In the genomic region with DNA sequence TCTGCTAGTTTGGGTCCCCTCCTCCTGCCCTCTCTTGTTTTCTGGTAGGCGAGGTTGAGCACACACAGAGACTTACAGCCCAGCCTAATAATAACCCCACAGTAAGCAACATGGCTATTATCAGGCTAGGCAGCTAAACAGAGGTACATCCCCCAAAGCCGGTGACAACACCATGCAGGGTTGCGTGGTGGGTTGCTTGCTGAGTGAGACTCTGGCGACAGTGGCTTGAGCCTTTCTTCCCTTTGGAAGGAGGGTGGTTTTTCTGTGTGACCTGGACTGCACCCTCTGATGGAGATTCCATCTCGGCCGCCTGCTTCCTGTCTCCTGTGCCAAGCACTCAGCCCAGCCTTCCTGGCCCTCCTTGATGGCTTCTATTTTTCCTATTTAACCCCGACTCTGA, we compare ENCODE assay signal across 10 mouse cellular contexts. TPM values are rescaled to one million over a fixed set of nuclear protein-coding genes. Genes with fewer than 3 reads are reported as not detected.
DNase-seq lines count a peak whose midpoint lies in the region; ATAC-seq and TF ChIP-seq lines count a peak whose summit lies in the region.
"Had no signal": no experiment of that assay in that cellular context is flagged by ENCODE, and none has a peak within 500 bp of the region (broad histone marks: within the 10 kb centered on the region; RNA-seq: fewer than 3 reads in every experiment).

No protein-coding gene starts in this region.

- no peak for TF ChIP-seq POLR2A in myocyte (IDR thresholded peaks at IDR 0.05; ENCODE audit: insufficient read length, low read depth)

- H3K4me2 ChIP-seq in midbrain, embryonic 13.5 days (replicated peaks), result no peak overlapping the region
- H3K4me2 ChIP-seq in midbrain, embryonic 16.5 days (ENCODE audit: low read length), result no peak overlapping the region
- H3K4me2 ChIP-seq in myocyte (ENCODE audit: low read depth), result peak overlapping the region; percentile 35
- H3K4me2 ChIP-seq in hindbrain, embryonic 12.5 days (replicated peaks), result no peak overlapping the region

- no peak overlapping the region for H3K4me3 ChIP-seq in midbrain, embryonic 13.5 days (replicated peaks)
- H3K4me3 ChIP-seq in midbrain, embryonic 16.5 days (ENCODE audit: low read depth, low read length), result no peak overlapping the region
- H3K4me3 ChIP-seq in myocyte, result no peak overlapping the region
- H3K4me3 ChIP-seq in hindbrain, embryonic 12.5 days, result no peak overlapping the region

- ATAC-seq in midbrain, embryonic 13.5 days, result no peak
- no peak for ATAC-seq in midbrain, embryonic 16.5 days
- no peak for ATAC-seq in erythroblast, adult 5-6 weeks (replicated peaks; ENCODE audit: low FRiP score, poor library complexity, severe bottlenecking)
- no peak for ATAC-seq in hindbrain, embryonic 12.5 days (ENCODE audit: low FRiP score)
- ATAC-seq: hindbrain, embryonic 16.5 days had no signal

- WGBS in midbrain, embryonic 13.5 days, result 50% methylated on average over 7 of the region's 7 CpGs
- 42% methylated on average over 7 of the region's 7 CpGs for WGBS in midbrain, embryonic 16.5 days
- WGBS in hindbrain, embryonic 12.5 days, result 52% methylated on average over 7 of the region's 7 CpGs

- H3K4me1 ChIP-seq in midbrain, embryonic 13.5 days (replicated peaks), result peaks cover 15% of the 10 kb centered on the region
- H3K4me1 ChIP-seq in midbrain, embryonic 16.5 days (ENCODE audit: control insufficient read depth, insufficient read depth, low read length), result peaks cover 10% of the 10 kb centered on the region; the same call in 1 of the 2 replicates
- H3K4me1 ChIP-seq in hindbrain, embryonic 12.5 days, result peaks cover 21% of the 10 kb centered on the region

- no peaks in the 10 kb centered on the region for H3K36me3 ChIP-seq in midbrain, embryonic 13.5 days
- no peaks in the 10 kb centered on the region for H3K36me3 ChIP-seq in midbrain, embryonic 16.5 days (ENCODE audit: control insufficient read depth, insufficient read depth, low read length)
- no peaks in the 10 kb centered on the region for H3K36me3 ChIP-seq in myocyte (ENCODE audit: control insufficient read depth, insufficient read depth)
- no peaks in the 10 kb centered on the region for H3K36me3 ChIP-seq in hindbrain, embryonic 12.5 days

- no peaks in the 10 kb centered on the region for H3K27me3 ChIP-seq in midbrain, embryonic 13.5 days
- no peaks in the 10 kb centered on the region for H3K27me3 ChIP-seq in midbrain, embryonic 16.5 days (ENCODE audit: control insufficient read depth, insufficient read depth, low read depth, low read length)
- no peaks in the 10 kb centered on the region for H3K27me3 ChIP-seq in myocyte (ENCODE audit: control insufficient read depth, insufficient read depth, insufficient read length)
- H3K27me3 ChIP-seq in hindbrain, embryonic 12.5 days, result no peaks in the 10 kb centered on the region

- peak; percentile 96 for DNase-seq in heart, adult 11 months
- DNase-seq in kidney, adult 9 months, result peak; percentile 49
- no peak for DNase-seq in left cerebral cortex, postnatal 25 days (ENCODE audit: low spot score in 2 of 2)
- DNase-seq: right cerebral cortex, postnatal 14 days had no signal

- no peaks in the 10 kb centered on the region for H3K9me3 ChIP-seq in midbrain, embryonic 13.5 days
- no peaks in the 10 kb centered on the region for H3K9me3 ChIP-seq in midbrain, embryonic 16.5 days (replicated peaks; ENCODE audit: control insufficient read depth, low read length, poor library complexity, severe bottlenecking)
- no peaks in the 10 kb centered on the region for H3K9me3 ChIP-seq in hindbrain, embryonic 12.5 days (replicated peaks)

- no peak overlapping the region for H3ac ChIP-seq in myocyte (ENCODE audit: control insufficient read depth, insufficient read length)

- peaks cover 80% of the 10 kb centered on the region for H3K79me2 ChIP-seq in myocyte (ENCODE audit: control insufficient read depth, insufficient read depth)

- H3K27ac ChIP-seq in midbrain, embryonic 13.5 days, result 0 out of 2 replicates have a peak overlapping the region, but pooled peaks have one; percentile 6
- H3K27ac ChIP-seq in midbrain, embryonic 16.5 days (ENCODE audit: low read length), result no peak overlapping the region
- no peak overlapping the region for H3K27ac ChIP-seq in hindbrain, embryonic 12.5 days

- intact Hi-C loops in left cerebral cortex, postnatal 25 days (cut with DNase I), result no loop called here

- no peak overlapping the region for H3K9ac ChIP-seq in midbrain, embryonic 13.5 days (replicated peaks)
- no peak overlapping the region for H3K9ac ChIP-seq in midbrain, embryonic 16.5 days (ENCODE audit: low read depth, low read length)
- no peak overlapping the region for H3K9ac ChIP-seq in hindbrain, embryonic 12.5 days

TF ChIP-seq in myocyte, 11 proteins besides CTCF, POLR2A, EP300 and RAD21:
- TF ChIP-seq USF1 (IDR thresholded peaks at IDR 0.05; ENCODE audit: low read depth), result no peak
- no peak for TF ChIP-seq CEBPB (IDR thresholded peaks at IDR 0.05; ENCODE audit: insufficient read depth, poor library complexity, severe bottlenecking)
- TF ChIP-seq POLR2AphosphoS2 (IDR thresholded peaks at IDR 0.05; ENCODE audit: insufficient read length, low read depth), result no peak
- no peak for TF ChIP-seq MYOG (IDR thresholded peaks at IDR 0.05; ENCODE audit: control insufficient read depth in 1 of 3, insufficient read depth in 1 of 3, insufficient read length in 2 of 3, low read depth in 2 of 3)
- no peak for TF ChIP-seq MAX (IDR thresholded peaks at IDR 0.05; ENCODE audit: low read depth)
- no peak for TF ChIP-seq SRF (IDR thresholded peaks at IDR 0.05; ENCODE audit: control insufficient read depth, insufficient read length, low read depth)
- no peak for TF ChIP-seq TCF12 (IDR thresholded peaks at IDR 0.05; ENCODE audit: insufficient read depth, poor library complexity, severe bottlenecking)
- no peak for TF ChIP-seq TCF3 (IDR thresholded peaks at IDR 0.05; ENCODE audit: insufficient read length, low read depth)
- TF ChIP-seq REST (IDR thresholded peaks at IDR 0.05; ENCODE audit: insufficient read depth, insufficient read length), result no peak

RNA-seq across cellular contexts. Expression of a gene that starts 56.6 kb away (rescaled TPM):
- 6.0 and 6.1 TPM in 2 replicates for polyA plus RNA-seq in midbrain, embryonic 13.5 days (2015; fragmentation: Nextera tagmentation; extraction: Ambion mirVana)
- polyA plus RNA-seq in midbrain, embryonic 16.5 days (2015; fragmentation: Nextera tagmentation; extraction: Ambion mirVana), result 6.1 and 6.5 TPM in 2 replicates
- polyA plus RNA-seq in myocyte (2012; fragmentation: generic; extraction: Trizol), result 26.5 TPM
- total RNA-seq in left cerebral cortex, postnatal 25 days (2021), result 10 to 100 TPM; 13.5 to 14.7 TPM
- total RNA-seq in erythroblast, adult 5-6 weeks (2015; ENCODE audit: low replicate concordance), result not detected in 2 replicates
- total RNA-seq in erythroblast, adult 5-6 weeks (2017; ENCODE audit: low replicate concordance), result not detected in 2 replicates
- polyA plus RNA-seq in hindbrain, embryonic 12.5 days (2016; fragmentation: Nextera tagmentation; extraction: Ambion mirVana), result 16.2 and 17.9 TPM in 2 replicates

Comparison
In these comparisons a context has a peak if more than half of its experiments do, and no peak if none do; other contexts are left out.
1. DNase-seq: peak in heart, adult 11 months (single experiment) and kidney, adult 9 months (single experiment); none in left cerebral cortex, postnatal 25 days (0 of 2).